Mouse (Mus musculus): ENCODE measurements around the gene Fam184b. TPM values are rescaled to one million over a fixed set of nuclear protein-coding genes. Genes with fewer than 3 reads are reported as not detected.

The Fam184b gene
- total RNA-seq, 2 experiments from 2014 or later: not detected

DNA sequence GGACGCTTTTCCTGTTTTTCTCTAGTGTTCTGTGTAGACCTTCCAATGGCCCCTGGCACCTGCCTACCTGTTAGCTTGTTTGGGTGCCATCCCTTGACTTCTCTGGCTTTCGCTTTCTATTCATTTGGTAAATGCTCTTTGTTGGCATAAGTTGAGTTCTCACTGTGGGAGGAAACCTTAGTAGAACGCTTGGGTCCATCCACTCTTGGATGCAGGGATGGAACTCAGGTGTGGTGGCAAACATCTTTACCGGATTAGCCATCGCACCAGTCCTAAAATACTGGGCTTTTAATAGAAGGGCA is 118.7 kb downstream of the Fam184b start:
- ATAC-seq (replicated peaks; ENCODE audit: low FRiP score, low TSS enrichment, poor library complexity, severe bottlenecking): no peak; the same call in 1 of the 2 replicates

- ATAC-seq (replicated peaks; ENCODE audit: low FRiP score, low TSS enrichment, poor library complexity, severe bottlenecking): peak; percentile 94
Measured at GRCm38 (mm10) chr5:45519960-45520808, 119.2 kb downstream of the Fam184b start, which contains the start of gene Med28. Med28 (plus strand) TSS chr5:45520229.

- ATAC-seq (replicated peaks; ENCODE audit: low FRiP score, low TSS enrichment, poor library complexity, severe bottlenecking): no peak
Measured at GRCm38 (mm10) chr5:45515151-45515743, 124.2 kb downstream of the Fam184b start.

DNA sequence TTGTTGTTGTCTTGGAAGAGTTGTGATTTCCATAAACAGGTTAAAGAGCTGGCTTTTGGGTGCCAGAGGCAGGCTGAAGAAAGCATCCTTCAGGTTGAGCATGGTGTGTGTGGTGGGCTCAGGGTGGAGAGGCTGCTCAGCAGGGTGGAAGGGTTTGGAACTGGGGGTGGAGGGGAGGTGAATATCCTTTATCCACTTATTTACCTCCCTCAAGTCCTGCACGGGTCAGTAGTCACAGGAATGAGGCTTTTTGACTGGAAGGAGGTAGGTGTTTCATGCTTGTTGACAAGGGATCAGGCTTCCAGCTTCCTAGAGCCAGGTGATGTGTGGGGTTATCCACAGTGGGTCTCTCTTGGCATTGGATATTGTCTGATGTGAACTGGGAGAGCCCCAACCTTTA is 124.8 kb downstream of the Fam184b start:
- no peak for ATAC-seq (replicated peaks; ENCODE audit: low FRiP score, low TSS enrichment, poor library complexity, severe bottlenecking)

- ATAC-seq (replicated peaks; ENCODE audit: low FRiP score, low TSS enrichment, poor library complexity, severe bottlenecking): no peak
Measured at GRCm38 (mm10) chr5:45513511-45513910, 125.9 kb downstream of the Fam184b start.

- ATAC-seq (replicated peaks; ENCODE audit: low FRiP score, low TSS enrichment, poor library complexity, severe bottlenecking): no peak
Measured at GRCm38 (mm10) chr5:45512908-45513307, 126.5 kb downstream of the Fam184b start.

GRCm38 (mm10) chr5:45510071-45510470 is 129.3 kb downstream of the Fam184b start:
- ATAC-seq (replicated peaks; ENCODE audit: low FRiP score, low TSS enrichment, poor library complexity, severe bottlenecking): no peak

GRCm38 (mm10) chr5:45497564-45497963 is 141.8 kb downstream of the Fam184b start:
- ATAC-seq (replicated peaks; ENCODE audit: low FRiP score, low TSS enrichment, poor library complexity, severe bottlenecking): no peak

DNA sequence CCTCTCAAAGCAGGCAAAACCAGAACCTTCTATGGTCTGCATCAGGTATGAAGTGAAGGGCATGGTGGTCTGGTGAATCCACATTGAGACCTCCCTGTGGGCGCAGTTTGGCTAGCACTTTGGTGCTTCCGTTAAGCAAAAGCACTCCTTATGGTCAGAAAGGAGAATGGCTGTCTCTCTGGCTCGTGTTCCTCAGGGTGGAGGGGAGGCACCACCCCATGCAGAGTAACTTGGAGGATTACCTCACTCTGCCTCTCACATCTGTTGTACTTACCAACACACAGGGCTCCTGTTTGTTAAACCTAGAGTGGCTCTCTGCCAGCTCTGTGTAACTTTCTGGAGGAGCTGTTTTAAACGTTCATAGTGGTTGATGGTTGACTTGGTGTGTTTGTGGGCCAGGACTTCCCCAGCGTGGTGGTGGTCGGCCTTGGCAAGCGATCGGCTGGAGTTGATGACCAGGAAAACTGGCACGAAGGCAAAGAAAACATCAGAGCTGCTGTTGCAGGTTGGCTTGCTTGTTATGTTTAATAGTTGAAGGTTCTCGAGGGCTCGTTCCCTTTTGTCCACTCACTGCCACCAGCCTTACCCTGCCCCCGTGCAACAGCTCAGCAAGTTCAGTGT is 142.4 kb downstream of the Fam184b start:
- no peak for ATAC-seq (replicated peaks; ENCODE audit: low FRiP score, low TSS enrichment, poor library complexity, severe bottlenecking)

DNA sequence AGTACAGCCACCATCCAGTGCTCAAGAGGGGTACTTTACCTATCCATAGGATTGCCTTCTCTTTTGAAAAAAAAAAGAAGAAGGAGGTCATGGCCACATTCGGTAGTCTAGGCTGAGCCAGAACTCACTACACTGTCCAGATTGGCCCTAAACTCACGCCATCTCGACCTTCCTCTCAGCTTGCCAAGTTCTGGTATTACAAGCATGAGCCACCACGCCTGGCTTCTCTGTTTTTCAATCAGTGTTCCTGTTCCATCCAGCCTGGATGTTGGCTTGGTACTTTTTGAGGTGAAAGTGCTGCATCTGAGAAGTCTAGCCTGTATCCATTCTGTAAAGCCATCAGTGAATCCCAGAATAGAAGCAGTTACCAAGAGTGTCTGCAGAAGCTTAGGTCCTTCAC is 142.9 kb downstream of the Fam184b start:
- no peak for ATAC-seq (replicated peaks; ENCODE audit: low FRiP score, low TSS enrichment, poor library complexity, severe bottlenecking)

- ATAC-seq (replicated peaks; ENCODE audit: low FRiP score, low TSS enrichment, poor library complexity, severe bottlenecking): no peak
Measured at GRCm38 (mm10) chr5:45496042-45496441, 143.4 kb downstream of the Fam184b start.

DNA sequence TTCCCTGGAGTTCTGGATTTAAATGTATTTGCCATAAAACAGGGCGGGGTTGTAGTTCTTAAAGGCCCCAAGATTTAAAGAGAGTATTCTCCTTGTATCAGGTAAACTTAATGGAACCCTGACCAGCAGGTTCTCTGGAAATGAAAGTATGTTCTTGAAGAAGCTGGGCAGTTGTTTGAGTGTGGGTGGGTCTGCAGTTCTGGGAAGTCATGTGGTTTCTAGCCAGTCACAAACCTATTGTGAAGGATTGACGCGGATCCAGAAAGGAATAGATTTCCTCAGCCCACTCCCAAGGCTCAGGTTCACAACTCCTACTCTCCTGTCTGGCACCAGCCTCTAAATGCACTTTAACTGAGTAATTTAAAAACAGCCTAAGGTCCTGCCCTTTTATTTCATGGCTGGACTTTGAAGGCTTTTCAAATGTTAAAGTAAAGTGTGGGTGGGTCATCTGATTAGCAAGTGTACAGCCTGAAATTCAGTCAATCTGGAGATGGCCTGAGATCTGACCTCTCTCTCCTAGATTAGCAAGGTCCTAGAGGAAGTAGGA is 143.9 kb downstream of the Fam184b start:
- no peak for ATAC-seq (replicated peaks; ENCODE audit: low FRiP score, low TSS enrichment, poor library complexity, severe bottlenecking)

GRCm38 (mm10) chr5:45494093-45494755 is 145.2 kb downstream of the Fam184b start:
- ATAC-seq (replicated peaks; ENCODE audit: low FRiP score, low TSS enrichment, poor library complexity, severe bottlenecking): 0 out of 2 replicates have a peak, but pooled peaks have one; percentile 3

- ATAC-seq (replicated peaks; ENCODE audit: low FRiP score, low TSS enrichment, poor library complexity, severe bottlenecking): peak; percentile 95
Measured at GRCm38 (mm10) chr5:45493191-45494092, 146.0 kb downstream of the Fam184b start, which contains the start of gene Lap3. Lap3 (plus strand) TSS chr5:45493374.

GRCm38 (mm10) chr5:45491776-45492175 is 147.6 kb downstream of the Fam184b start:
- ATAC-seq (replicated peaks; ENCODE audit: low FRiP score, low TSS enrichment, poor library complexity, severe bottlenecking): no peak

DNA sequence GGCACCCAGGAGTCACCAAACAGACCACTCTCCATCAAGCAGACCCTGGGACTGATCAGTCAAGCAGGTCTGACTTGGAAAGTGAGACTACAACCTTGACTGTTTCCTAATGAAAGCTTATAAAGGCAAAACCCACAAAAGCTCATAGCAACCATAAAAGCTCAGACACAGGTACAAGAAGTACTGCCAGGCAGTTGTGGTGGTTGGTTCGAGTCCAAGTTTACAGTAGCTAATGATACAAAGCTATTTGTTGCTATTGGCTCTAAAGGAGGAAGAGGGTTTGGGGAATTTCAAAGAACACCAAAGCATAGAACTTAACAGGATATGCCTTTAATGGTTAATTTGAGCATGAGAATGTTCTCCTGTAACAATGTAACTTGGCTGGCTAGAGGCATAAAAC is 155.8 kb downstream of the Fam184b start:
- ATAC-seq (replicated peaks; ENCODE audit: low FRiP score, low TSS enrichment, poor library complexity, severe bottlenecking): no peak

DNA sequence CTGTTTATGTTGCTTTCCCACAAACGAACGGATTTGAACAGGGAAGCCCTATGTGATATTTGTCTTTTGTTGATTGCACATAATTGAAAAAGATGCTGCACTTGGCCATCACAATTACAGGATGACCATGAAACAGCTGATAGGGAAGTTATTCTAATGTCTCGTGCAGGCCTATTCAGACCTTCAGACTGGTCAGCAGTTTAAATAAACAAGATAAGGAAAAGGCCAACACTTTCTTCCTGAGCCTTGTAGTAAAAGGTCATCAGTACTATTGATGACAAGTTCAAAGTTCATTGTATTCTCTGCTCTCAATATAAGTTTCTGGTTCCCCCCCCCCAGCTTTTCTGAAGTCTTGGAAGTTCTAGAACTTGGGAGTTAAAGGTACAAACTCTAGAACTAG is 156.8 kb downstream of the Fam184b start:
- ATAC-seq (replicated peaks; ENCODE audit: low FRiP score, low TSS enrichment, poor library complexity, severe bottlenecking): no peak

DNA sequence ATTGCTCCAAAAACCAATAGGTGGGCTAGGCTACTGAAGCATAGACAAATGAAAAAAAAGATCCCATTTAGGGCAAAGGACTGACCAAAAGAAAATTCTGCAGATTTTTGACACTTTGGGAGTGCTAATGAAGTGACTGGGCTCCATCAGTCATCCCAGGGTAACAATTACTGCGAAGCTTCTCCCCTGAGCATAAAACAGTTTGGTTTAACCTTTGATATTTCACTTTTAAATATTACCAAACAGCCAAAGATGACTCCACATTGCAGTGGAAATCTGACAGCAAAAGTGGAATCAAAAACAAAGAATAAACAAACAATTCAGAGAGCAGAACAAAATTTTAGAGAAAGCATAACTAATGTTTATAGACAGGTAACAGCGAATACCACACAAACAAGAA is 158.3 kb downstream of the Fam184b start:
- no peak for ATAC-seq (replicated peaks; ENCODE audit: low FRiP score, low TSS enrichment, poor library complexity, severe bottlenecking)

DNA sequence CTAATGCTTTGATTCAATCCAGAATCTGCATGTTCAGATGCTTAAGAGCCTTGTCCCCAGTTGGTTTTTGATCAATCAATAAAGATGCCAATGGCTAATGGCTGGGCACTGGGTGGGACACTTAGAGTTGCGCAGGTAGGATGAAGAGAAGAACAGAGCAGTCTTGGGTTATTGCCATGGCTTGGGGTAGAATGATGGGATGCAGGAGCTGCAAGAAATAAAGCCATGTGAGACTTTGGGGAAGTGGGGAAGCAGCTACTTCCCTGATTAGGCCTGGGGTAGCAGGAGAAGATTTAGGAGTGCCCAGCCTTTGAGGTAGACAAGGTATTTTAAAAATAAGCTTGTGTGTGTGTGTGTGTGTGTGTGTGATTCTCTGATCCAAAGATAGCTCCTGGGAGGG is 159.3 kb downstream of the Fam184b start:
- ATAC-seq (replicated peaks; ENCODE audit: low FRiP score, low TSS enrichment, poor library complexity, severe bottlenecking): no peak
